ENCODE assay signal across 9 mouse cellular contexts in the genomic region with DNA sequence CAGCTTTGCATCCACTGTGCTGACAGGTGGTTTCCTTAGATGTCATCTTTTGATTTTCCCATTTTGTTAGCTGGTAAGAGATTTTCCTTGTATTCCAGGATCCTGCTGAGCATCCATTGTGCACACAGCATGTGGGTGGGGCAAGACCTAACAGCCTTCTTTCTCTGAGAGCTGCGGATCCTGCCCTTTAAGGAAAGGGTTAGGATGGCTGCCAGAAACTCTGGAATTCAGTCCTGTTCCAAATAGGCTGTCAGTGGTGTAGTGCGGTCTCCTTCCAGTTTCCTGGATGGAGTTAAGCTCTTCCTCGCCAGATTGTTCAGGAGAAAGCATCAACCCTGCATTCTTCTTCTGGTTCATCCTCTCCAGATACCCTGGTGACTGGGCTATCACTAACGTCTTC. TPM values are rescaled to one million over a fixed set of nuclear protein-coding genes. Genes with fewer than 3 reads are reported as not detected.
DNase-seq lines count a peak whose midpoint lies in the region; ATAC-seq and TF ChIP-seq lines count a peak whose summit lies in the region.
"Had no signal": no experiment of that assay in that cellular context is flagged by ENCODE, and none has a peak within 500 bp of the region (broad histone marks: within the 10 kb centered on the region; RNA-seq: fewer than 3 reads in every experiment).

No protein-coding gene starts in this region.

- H3K27ac ChIP-seq in stomach, postnatal 0 days (replicated peaks) = no peak overlapping the region
- no peak overlapping the region for H3K27ac ChIP-seq in hindbrain, embryonic 14.5 days
- H3K27ac ChIP-seq: midbrain, embryonic 15.5 days had no signal

- H3K9me3 ChIP-seq in stomach, postnatal 0 days (ENCODE audit: control insufficient read depth, low read length) = no peaks in the 10 kb centered on the region
- no peaks in the 10 kb centered on the region for H3K9me3 ChIP-seq in hindbrain, embryonic 14.5 days (ENCODE audit: control insufficient read depth, low read length)
- H3K9me3 ChIP-seq: midbrain, embryonic 15.5 days had no signal

- no peaks in the 10 kb centered on the region for H3K27me3 ChIP-seq in stomach, postnatal 0 days (ENCODE audit: control insufficient read depth, insufficient read depth, low read length)
- H3K27me3 ChIP-seq in hindbrain, embryonic 14.5 days (ENCODE audit: control insufficient read depth, insufficient read depth, low read length) = no peaks in the 10 kb centered on the region
- H3K27me3 ChIP-seq: midbrain, embryonic 15.5 days had no signal

- no peak overlapping the region for H3K4me3 ChIP-seq in stomach, postnatal 0 days (ENCODE audit: low read depth, low read length)
- H3K4me3 ChIP-seq in hindbrain, embryonic 14.5 days (replicated peaks; ENCODE audit: low read length) = no peak overlapping the region
- H3K4me3 ChIP-seq: midbrain, embryonic 15.5 days had no signal

- no peak for TF ChIP-seq CTCF in stomach, postnatal 0 days (IDR thresholded peaks at IDR 0.05; ENCODE audit: low read depth)

- no peaks in the 10 kb centered on the region for H3K4me1 ChIP-seq in stomach, postnatal 0 days (replicated peaks; ENCODE audit: control insufficient read depth, insufficient read depth)
- H3K4me1 ChIP-seq in hindbrain, embryonic 14.5 days (replicated peaks; ENCODE audit: control insufficient read depth, insufficient read depth, low read length) = no peaks in the 10 kb centered on the region
- H3K4me1 ChIP-seq: midbrain, embryonic 15.5 days had no signal

- no peak overlapping the region for H3K4me2 ChIP-seq in stomach, postnatal 0 days (replicated peaks; ENCODE audit: low read depth)
- no peak overlapping the region for H3K4me2 ChIP-seq in hindbrain, embryonic 14.5 days (replicated peaks)
- H3K4me2 ChIP-seq: midbrain, embryonic 15.5 days had no signal

- DNase-seq in cerebellum, adult 11 months = no peak
- DNase-seq in ovary, postnatal 14 days (ENCODE audit: low spot score) = peak; percentile 44
- DNase-seq in ovary, postnatal 10 days (ENCODE audit: low spot score) = no peak
- peak; percentile 27 to 33 for DNase-seq in kidney, adult 8-10 months
- no peak for DNase-seq in stomach, postnatal 0 days (ENCODE audit: low spot score)
- DNase-seq in B cell, adult 2 months = no peak
- no peak for DNase-seq in hindbrain, embryonic 14.5 days (ENCODE audit: low spot score)

- H3K9ac ChIP-seq in stomach, postnatal 0 days (ENCODE audit: low read length) = no peak overlapping the region
- H3K9ac ChIP-seq in hindbrain, embryonic 14.5 days = no peak overlapping the region
- H3K9ac ChIP-seq: midbrain, embryonic 15.5 days had no signal

- 33% methylated on average over 4 of the region's 4 CpGs for WGBS in stomach, postnatal 0 days
- 31% methylated on average over 4 of the region's 4 CpGs for WGBS in hindbrain, embryonic 14.5 days

- ATAC-seq in cerebellum, adult (ENCODE audit: insufficient number of reproducible peaks, low FRiP score, low TSS enrichment) = peak; percentile 52; the same call in 1 of the 2 replicates
- peak; percentile 40; the same call in 1 of the 2 replicates for ATAC-seq in stomach, postnatal 0 days (ENCODE audit: low FRiP score, low TSS enrichment)
- ATAC-seq in hindbrain, embryonic 14.5 days (ENCODE audit: low FRiP score) = no peak
- ATAC-seq: midbrain, embryonic 15.5 days had no signal

- no peaks in the 10 kb centered on the region for H3K36me3 ChIP-seq in stomach, postnatal 0 days (ENCODE audit: control insufficient read depth, insufficient read depth, low read length)
- H3K36me3 ChIP-seq in hindbrain, embryonic 14.5 days (replicated peaks; ENCODE audit: control insufficient read depth, insufficient read depth) = no peaks in the 10 kb centered on the region
- H3K36me3 ChIP-seq: midbrain, embryonic 15.5 days had no signal

- TF ChIP-seq EP300 in stomach, postnatal 0 days (optimal IDR thresholded peaks at IDR 0.05) = no peak

RNA-seq across cellular contexts. Expression of gene Abi3bp, which starts 8.8 kb away (rescaled TPM):
- polyA plus RNA-seq in stomach, postnatal 0 days (2015; fragmentation: Nextera tagmentation; extraction: Ambion mirVana) = 24.7 and 28.6 TPM in 2 replicates
- 0.47 and 0.55 TPM in 2 replicates for polyA plus RNA-seq in hindbrain, embryonic 14.5 days (2014; fragmentation: Nextera tagmentation; extraction: Ambion mirVana)

Comparison
In these comparisons a context has a peak if more than half of its experiments do, and no peak if none do; other contexts are left out.
1. DNase-seq: peak in ovary, postnatal 14 days (single experiment) and kidney, adult 8-10 months (2 of 2); none in cerebellum, adult 11 months (single experiment), ovary, postnatal 10 days (single experiment), stomach, postnatal 0 days (single experiment), B cell, adult 2 months (0 of 2) and hindbrain, embryonic 14.5 days (single experiment).
2. RNA of gene Abi3bp, which starts 8.8 kb away (polyA plus RNA-seq): 24.7 to 28.6 TPM in stomach, postnatal 0 days; 0.47 to 0.55 TPM in hindbrain, embryonic 14.5 days; every median in the first group is over 10 times any median in the second.